Mouse (Mus musculus): ENCODE measurements around the gene Odc1. TPM values are rescaled to one million over a fixed set of nuclear protein-coding genes. Genes with fewer than 3 reads are reported as not detected.
A peak's percentile ranks its signal among the peaks of the same experiment; 100 is the strongest.
"Not testable (repeated sequence)": the region's sequence is repeated elsewhere in the genome, so short reads cannot be mapped to it uniquely, and the experiment has no call there.

The Odc1 gene
- 10 to 100 TPM; 16.6 to 23.3 TPM for polyA plus RNA-seq (2017; shearing (Covaris generic))

GRCm38 (mm10) chr12:17544209-17545106, at the start of gene Odc1:
TSS of gene Odc1 (plus strand) at chr12:17544794.
- ATAC-seq = peak; percentile 86

- ATAC-seq = no peak
Measured at GRCm38 (mm10) chr12:17494809-17495208, 49.8 kb upstream of the Odc1 start.

DNA sequence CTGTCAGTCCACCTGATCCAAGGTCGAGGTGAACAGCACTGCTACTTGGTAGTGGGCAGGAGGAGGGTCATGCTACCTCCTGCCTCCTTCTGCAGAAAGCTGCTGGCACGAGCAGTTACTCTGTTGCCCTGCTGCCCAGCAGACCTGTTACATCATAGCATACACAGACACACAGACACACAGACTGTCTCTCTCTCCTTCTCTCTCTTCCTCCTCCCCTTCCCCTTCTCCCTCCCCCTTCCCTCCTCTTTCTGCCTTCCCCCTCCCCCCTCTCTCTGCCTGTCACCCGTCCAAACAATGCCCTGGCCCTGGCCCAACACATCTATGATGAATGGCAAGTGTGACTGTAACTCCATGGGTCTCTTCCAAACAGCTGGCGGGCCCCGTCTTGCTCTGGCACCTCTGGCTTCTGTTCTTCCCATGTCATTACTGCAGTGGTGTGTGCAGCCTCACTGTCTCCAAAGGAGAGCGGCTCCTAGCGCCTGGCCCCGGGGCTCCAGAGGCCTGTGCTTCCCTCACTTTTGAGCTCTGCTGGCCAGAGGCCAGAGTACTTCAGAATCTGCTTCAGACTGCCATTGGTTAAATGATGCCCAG, 48.6 kb upstream of the Odc1 start:
- no peak for ATAC-seq

DNA sequence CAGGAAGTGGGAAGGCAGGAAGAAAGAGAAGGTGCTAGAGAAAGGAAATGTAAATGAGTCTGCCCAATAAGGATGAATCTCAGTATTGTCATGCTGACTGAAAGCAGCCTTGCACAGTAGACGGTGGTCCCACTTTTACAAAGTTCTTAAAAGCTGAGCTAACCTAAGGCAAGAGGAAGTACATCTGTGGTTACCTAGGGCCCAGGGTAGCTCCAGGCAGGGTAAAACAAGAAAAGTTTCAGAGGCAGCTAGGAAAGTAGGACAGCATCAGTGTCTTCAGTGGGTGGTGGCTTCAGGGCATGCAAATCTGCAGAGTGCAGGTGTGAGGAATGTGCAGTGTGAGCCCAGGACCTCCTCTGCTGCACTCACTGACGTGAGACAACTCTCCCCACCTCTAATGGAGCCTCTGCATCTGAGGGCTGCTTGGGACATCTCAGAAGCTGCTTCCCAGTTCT, 38.9 kb upstream of the Odc1 start:
- peak; percentile 42 for ATAC-seq

- peak; percentile 24 for ATAC-seq
Measured at GRCm38 (mm10) chr12:17506117-17506993, 38.2 kb upstream of the Odc1 start.

DNA sequence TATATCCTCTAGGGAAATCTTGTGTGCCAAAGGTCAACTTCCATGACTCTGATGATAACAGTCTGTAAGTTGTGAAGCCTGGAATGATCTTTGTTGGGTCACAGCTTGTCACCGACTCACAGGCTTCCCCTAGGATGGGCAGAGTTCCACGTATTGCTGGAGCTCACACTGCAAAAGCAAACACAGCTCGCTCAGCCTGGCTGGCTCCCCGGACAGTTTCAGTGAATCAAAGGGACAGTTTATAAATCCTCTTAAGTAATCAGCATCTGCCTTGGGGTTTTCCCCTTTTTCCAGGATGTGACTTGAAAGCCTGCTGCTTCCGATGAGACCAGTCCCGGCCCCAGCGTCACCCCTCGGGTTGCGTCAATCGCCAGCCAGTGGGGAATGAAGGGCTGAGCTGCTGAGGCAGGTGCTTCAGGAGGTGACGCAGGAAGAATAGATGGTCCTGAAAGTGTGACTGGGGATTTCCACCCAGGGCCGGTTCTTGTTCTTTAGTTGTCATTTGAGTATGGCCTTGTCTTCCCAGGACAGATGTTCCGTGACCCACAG, 37.5 kb upstream of the Odc1 start:
- peak; percentile 85 for ATAC-seq

DNA sequence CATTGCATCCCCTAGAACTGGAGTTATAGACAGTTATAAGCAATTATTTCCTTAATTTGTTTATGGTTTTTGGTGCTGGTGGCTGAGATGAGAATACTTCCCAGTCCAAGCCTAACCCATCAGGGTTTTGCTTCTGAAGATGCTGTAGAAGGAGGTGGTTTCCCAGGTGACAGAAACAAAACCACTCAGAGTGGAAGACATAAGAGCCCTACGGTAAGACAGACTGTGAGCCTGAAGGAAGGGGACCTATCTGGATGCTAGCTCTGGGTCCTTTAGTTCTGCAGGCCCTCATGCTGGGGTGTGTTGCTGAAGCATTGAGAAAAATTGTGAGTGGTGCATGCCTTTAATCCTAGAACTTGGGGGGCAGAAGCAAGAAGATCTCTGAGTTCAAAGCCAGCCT, 35.3 kb upstream of the Odc1 start:
- peak; percentile 15 for ATAC-seq

DNA sequence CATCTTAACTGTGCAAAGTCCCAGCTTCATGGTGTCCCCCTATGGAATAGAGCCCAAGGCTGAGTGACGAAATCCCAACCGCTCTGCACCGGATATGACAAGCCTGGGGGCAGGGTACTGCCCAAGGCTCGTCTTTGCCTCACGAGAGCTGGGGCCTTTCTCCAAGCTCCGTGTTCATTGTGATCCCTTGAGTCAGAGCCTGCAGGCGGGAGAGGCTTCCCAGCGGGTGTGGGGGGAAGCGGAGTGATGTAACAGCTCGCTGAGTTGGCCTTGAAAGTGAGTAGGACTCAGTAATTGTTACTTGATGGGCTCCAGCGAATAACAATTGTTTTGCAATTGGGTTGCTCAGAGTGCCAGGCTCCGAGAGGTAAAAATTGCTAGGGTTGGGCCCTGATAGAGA, 34.4 kb upstream of the Odc1 start:
- no peak for ATAC-seq

GRCm38 (mm10) chr12:17511019-17511418, 33.6 kb upstream of the Odc1 start:
- ATAC-seq = peak; percentile 11

GRCm38 (mm10) chr12:17529180-17529579, 15.4 kb upstream of the Odc1 start:
- no peak for ATAC-seq

GRCm38 (mm10) chr12:17529726-17530125, 14.9 kb upstream of the Odc1 start:
- no peak for ATAC-seq

GRCm38 (mm10) chr12:17530825-17531224, 13.8 kb upstream of the Odc1 start:
- no peak for ATAC-seq

DNA sequence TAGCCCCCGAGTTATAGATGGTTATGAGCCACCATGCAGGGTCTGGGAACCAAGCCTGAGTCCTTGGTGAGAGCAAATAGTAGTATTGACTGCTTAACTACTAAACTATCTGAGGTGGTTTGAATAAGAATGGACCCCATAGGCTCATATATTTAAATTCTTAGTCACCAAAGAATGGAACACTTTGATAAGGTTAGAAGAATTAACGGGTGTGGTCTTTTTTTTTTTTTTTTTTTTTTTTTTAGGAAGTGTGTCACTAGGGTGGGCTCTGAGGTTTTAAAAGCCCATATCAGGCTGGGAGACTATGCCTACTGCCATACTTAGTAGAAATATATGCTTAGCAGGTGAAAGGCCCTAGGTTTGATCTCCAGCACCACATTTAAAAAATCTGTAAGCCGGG, 8.4 kb upstream of the Odc1 start:
- ATAC-seq = no peak

GRCm38 (mm10) chr12:17537147-17537546, 7.4 kb upstream of the Odc1 start:
- no peak for ATAC-seq

DNA sequence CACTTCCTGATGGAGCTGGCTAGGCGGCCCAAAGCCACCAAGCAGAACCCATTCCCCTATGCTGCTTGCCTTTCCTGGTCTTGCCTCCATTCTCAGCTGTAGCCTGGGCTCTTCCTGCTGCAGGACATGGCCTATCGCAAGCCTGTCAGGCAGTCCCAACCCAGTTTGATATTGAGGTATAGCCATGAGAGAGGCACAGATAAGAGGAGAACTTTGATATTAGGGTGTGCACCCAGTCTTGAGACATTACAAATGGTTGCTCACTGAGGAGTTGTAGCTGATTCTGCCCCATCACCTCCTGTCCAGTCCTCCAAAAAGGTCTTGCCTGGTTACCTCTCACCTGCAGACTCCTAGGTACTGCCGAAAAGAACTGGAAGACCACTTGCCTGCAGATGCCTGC, 6.5 kb upstream of the Odc1 start:
- no peak for ATAC-seq

- ATAC-seq = no peak
Measured at GRCm38 (mm10) chr12:17539041-17539440, 5.6 kb upstream of the Odc1 start.

- no peak for ATAC-seq
Measured at GRCm38 (mm10) chr12:17540040-17540552, 4.5 kb upstream of the Odc1 start.

GRCm38 (mm10) chr12:17545107-17545571, 545 bp downstream of the Odc1 start:
- ATAC-seq = peak; percentile 45

DNA sequence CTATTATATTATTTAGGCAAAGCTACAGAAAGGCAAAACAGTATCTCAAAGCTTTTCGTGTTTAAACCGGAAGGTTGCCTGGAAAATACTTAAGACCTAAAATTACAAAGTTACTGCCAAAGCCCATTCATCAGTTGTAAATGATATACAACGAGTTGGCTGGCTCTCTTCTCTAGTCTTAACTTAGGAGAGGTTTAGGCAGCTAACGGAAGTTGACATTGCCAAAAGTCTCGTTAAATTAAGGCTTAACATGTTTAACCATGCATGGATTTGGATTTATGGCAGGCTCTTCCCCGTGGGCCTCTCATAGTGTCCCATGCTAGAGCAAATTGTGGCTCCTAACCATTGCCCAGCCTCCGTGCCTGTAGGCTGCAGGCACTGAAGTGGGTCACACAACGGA, 1.3 kb downstream of the Odc1 start:
- ATAC-seq = no peak

- ATAC-seq = not testable (repeated sequence)
Measured at GRCm38 (mm10) chr12:17547552-17547951, 3.0 kb downstream of the Odc1 start.

DNA sequence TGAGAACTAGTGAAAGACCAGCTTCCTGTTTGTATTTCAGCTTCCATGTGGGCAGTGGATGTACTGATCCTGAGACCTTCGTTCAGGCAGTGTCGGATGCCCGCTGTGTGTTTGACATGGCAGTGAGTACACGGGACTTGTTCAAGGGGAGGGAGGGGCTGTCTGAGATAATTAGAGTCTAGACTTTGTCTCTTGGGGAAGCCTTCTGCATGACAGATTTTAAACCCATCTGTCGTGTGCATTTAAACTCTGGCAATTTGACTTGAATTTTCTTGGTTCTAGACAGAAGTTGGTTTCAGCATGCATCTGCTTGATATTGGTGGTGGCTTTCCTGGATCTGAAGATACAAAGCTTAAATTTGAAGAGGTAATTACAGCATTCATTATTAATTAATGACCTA, 3.9 kb downstream of the Odc1 start:
- no peak for ATAC-seq

GRCm38 (mm10) chr12:17549421-17549820, 4.8 kb downstream of the Odc1 start:
- ATAC-seq = not testable (repeated sequence)
